In genomic region chr11:87704289-87704688, GRCm38 (mm10) we compare ENCODE assay signal across 19 mouse cellular contexts. TPM values are rescaled to one million over a fixed set of nuclear protein-coding genes. Genes with fewer than 3 reads are reported as not detected.
DNase-seq lines count a peak whose midpoint lies in the region; ATAC-seq lines count a peak whose summit lies in the region.
"Had no signal": no experiment of that assay in that cellular context is flagged by ENCODE, and none has a peak within 500 bp of the region (broad histone marks: within the 10 kb centered on the region; RNA-seq: fewer than 3 reads in every experiment).

No protein-coding gene starts in this region.

- no peak overlapping the region for H3K4me3 ChIP-seq in hindbrain, embryonic 10.5 days
- no peak overlapping the region for H3K4me3 ChIP-seq in hindbrain, embryonic 13.5 days
- H3K4me3 ChIP-seq in liver, embryonic 11.5 days (ENCODE audit: low read depth, low read length) = no peak overlapping the region
- no peak overlapping the region for H3K4me3 ChIP-seq in stomach, embryonic 16.5 days (replicated peaks; ENCODE audit: low read length)
- H3K4me3 ChIP-seq in forebrain, embryonic 15.5 days = no peak overlapping the region
- H3K4me3 ChIP-seq: embryonic facial prominence, embryonic 13.5 days; neural tube, embryonic 13.5 days had no signal

- H3K27me3 ChIP-seq in hindbrain, embryonic 10.5 days (ENCODE audit: insufficient read depth, poor library complexity, severe bottlenecking) = peaks cover 12% of the 10 kb centered on the region
- H3K27me3 ChIP-seq in hindbrain, embryonic 13.5 days = peaks cover 9% of the 10 kb centered on the region
- no peaks in the 10 kb centered on the region for H3K27me3 ChIP-seq in liver, embryonic 11.5 days (replicated peaks; ENCODE audit: control insufficient read depth, insufficient read depth, low read length)
- no peaks in the 10 kb centered on the region for H3K27me3 ChIP-seq in stomach, embryonic 16.5 days (ENCODE audit: control insufficient read depth, insufficient read depth, low read length)
- no peaks in the 10 kb centered on the region for H3K27me3 ChIP-seq in forebrain, embryonic 15.5 days
- H3K27me3 ChIP-seq: embryonic facial prominence, embryonic 13.5 days had no signal

- DNase-seq in hindbrain, embryonic 10.5 days (ENCODE audit: low spot score) = no peak
- DNase-seq in kidney, adult 9 months = peak; percentile 75
- DNase-seq in liver, embryonic 11.5 days (ENCODE audit: low spot score) = no peak
- DNase-seq in spleen, postnatal 36 days (ENCODE audit: low spot score in 2 of 2) = no peak
- no peak for DNase-seq in layer of hippocampus, postnatal 25 days (ENCODE audit: extremely low spot score in 1 of 2, low spot score in 1 of 2)
- DNase-seq: adrenal gland, adult 8-10 months; cerebellum, adult 11 months; heart, postnatal 14 days; lung, adult 2 months; lung, postnatal 36 days; right cerebral cortex, postnatal 25 days had no signal

- peaks cover 30% of the 10 kb centered on the region for H3K4me1 ChIP-seq in hindbrain, embryonic 10.5 days (replicated peaks)
- H3K4me1 ChIP-seq in hindbrain, embryonic 13.5 days (replicated peaks) = no peaks in the 10 kb centered on the region; the same call in 1 of the 2 replicates
- peaks cover 66% of the 10 kb centered on the region for H3K4me1 ChIP-seq in liver, embryonic 11.5 days (replicated peaks; ENCODE audit: control insufficient read depth, insufficient read depth, low read length)
- peaks cover 11% of the 10 kb centered on the region for H3K4me1 ChIP-seq in stomach, embryonic 16.5 days (ENCODE audit: control insufficient read depth, insufficient read depth, low read length)
- H3K4me1 ChIP-seq in forebrain, embryonic 15.5 days = no peaks in the 10 kb centered on the region
- H3K4me1 ChIP-seq: neural tube, embryonic 13.5 days had no signal

- 87% methylated on average over 9 of the region's 9 CpGs for WGBS in hindbrain, embryonic 10.5 days
- 84% methylated on average over 9 of the region's 9 CpGs for WGBS in hindbrain, embryonic 13.5 days
- WGBS in liver, embryonic 11.5 days = 67% methylated on average over 9 of the region's 9 CpGs
- WGBS in stomach, embryonic 16.5 days = 60% methylated on average over 9 of the region's 9 CpGs
- WGBS in forebrain, embryonic 15.5 days = 89% methylated on average over 9 of the region's 9 CpGs

- no peak overlapping the region for H3K9ac ChIP-seq in hindbrain, embryonic 13.5 days
- peak overlapping the region; percentile 35 for H3K9ac ChIP-seq in liver, embryonic 11.5 days (ENCODE audit: low read depth, low read length)
- H3K9ac ChIP-seq in stomach, embryonic 16.5 days (ENCODE audit: low read length) = 0 out of 2 replicates have a peak overlapping the region, but pooled peaks have one; percentile 16
- H3K9ac ChIP-seq in forebrain, embryonic 15.5 days (replicated peaks) = no peak overlapping the region
- H3K9ac ChIP-seq: embryonic facial prominence, embryonic 13.5 days; neural tube, embryonic 13.5 days had no signal

- no peaks in the 10 kb centered on the region for H3K9me3 ChIP-seq in hindbrain, embryonic 10.5 days
- H3K9me3 ChIP-seq in hindbrain, embryonic 13.5 days = no peaks in the 10 kb centered on the region
- H3K9me3 ChIP-seq in liver, embryonic 11.5 days (ENCODE audit: control insufficient read depth, low read length) = no peaks in the 10 kb centered on the region
- no peaks in the 10 kb centered on the region for H3K9me3 ChIP-seq in stomach, embryonic 16.5 days (replicated peaks; ENCODE audit: control insufficient read depth, low read length)
- H3K9me3 ChIP-seq in forebrain, embryonic 15.5 days = no peaks in the 10 kb centered on the region
- H3K9me3 ChIP-seq: embryonic facial prominence, embryonic 13.5 days; neural tube, embryonic 13.5 days had no signal

- no peak for ATAC-seq in hindbrain, embryonic 13.5 days (ENCODE audit: low FRiP score)
- ATAC-seq in liver, embryonic 11.5 days (replicated peaks; ENCODE audit: low FRiP score) = no peak
- no peak; the same call in 1 of the 2 replicates for ATAC-seq in stomach, embryonic 16.5 days (ENCODE audit: insufficient read depth, low FRiP score)
- ATAC-seq in forebrain, embryonic 15.5 days (replicated peaks) = no peak
- ATAC-seq: hindbrain, embryonic 16.5 days had no signal

- peak overlapping the region; percentile 50; the same call in 1 of the 2 replicates for H3K27ac ChIP-seq in hindbrain, embryonic 10.5 days
- no peak overlapping the region for H3K27ac ChIP-seq in hindbrain, embryonic 13.5 days
- peak overlapping the region; percentile 74 for H3K27ac ChIP-seq in liver, embryonic 11.5 days (ENCODE audit: low read depth, low read length)
- peak overlapping the region; percentile 7 for H3K27ac ChIP-seq in stomach, embryonic 16.5 days (ENCODE audit: low read length)
- no peak overlapping the region for H3K27ac ChIP-seq in forebrain, embryonic 15.5 days (replicated peaks)
- H3K27ac ChIP-seq: embryonic facial prominence, embryonic 13.5 days; neural tube, embryonic 13.5 days had no signal

- H3K36me3 ChIP-seq in hindbrain, embryonic 10.5 days = no peaks in the 10 kb centered on the region
- H3K36me3 ChIP-seq in hindbrain, embryonic 13.5 days = no peaks in the 10 kb centered on the region
- H3K36me3 ChIP-seq in liver, embryonic 11.5 days (ENCODE audit: control insufficient read depth, insufficient read depth, low read length) = no peaks in the 10 kb centered on the region
- H3K36me3 ChIP-seq in stomach, embryonic 16.5 days (ENCODE audit: control insufficient read depth, insufficient read depth, low read length) = no peaks in the 10 kb centered on the region
- no peaks in the 10 kb centered on the region for H3K36me3 ChIP-seq in forebrain, embryonic 15.5 days
- H3K36me3 ChIP-seq: embryonic facial prominence, embryonic 13.5 days; neural tube, embryonic 13.5 days had no signal

- H3K4me2 ChIP-seq in hindbrain, embryonic 13.5 days = no peak overlapping the region
- peak overlapping the region; percentile 50 for H3K4me2 ChIP-seq in liver, embryonic 11.5 days
- peak overlapping the region; percentile 6; the same call in 1 of the 2 replicates for H3K4me2 ChIP-seq in stomach, embryonic 16.5 days (ENCODE audit: low read depth, low read length)
- H3K4me2 ChIP-seq in forebrain, embryonic 15.5 days (replicated peaks) = no peak overlapping the region
- H3K4me2 ChIP-seq: embryonic facial prominence, embryonic 13.5 days; midbrain, embryonic 11.5 days; neural tube, embryonic 13.5 days had no signal

RNA-seq across cellular contexts. Expression of gene Supt4a, which starts 33.1 kb away (rescaled TPM):
- polyA plus RNA-seq in hindbrain, embryonic 10.5 days (2016; fragmentation: Nextera tagmentation; extraction: Ambion mirVana) = 178 and 184 TPM in 2 replicates
- polyA plus RNA-seq in hindbrain, embryonic 13.5 days (2015; fragmentation: Nextera tagmentation; extraction: Ambion mirVana) = 143 and 150 TPM in 2 replicates
- 233 and 240 TPM in 2 replicates for polyA plus RNA-seq in liver, embryonic 11.5 days (2014; fragmentation: Nextera tagmentation; extraction: Ambion mirVana)
- polyA plus RNA-seq in stomach, embryonic 16.5 days (2015; fragmentation: Nextera tagmentation; extraction: Ambion mirVana) = 116 and 119 TPM in 2 replicates
- 10 to 100 TPM; 65.7 to 81.0 TPM for total RNA-seq in layer of hippocampus, postnatal 25 days (2021)
- polyA plus RNA-seq in forebrain, embryonic 15.5 days (2015; fragmentation: Nextera tagmentation; extraction: Ambion mirVana) = 160 and 164 TPM in 2 replicates

RNA-seq across cellular contexts. Expression of gene Rnf43, which starts 41.8 kb away (rescaled TPM):
- 0.90 and 1.2 TPM in 2 replicates for polyA plus RNA-seq in hindbrain, embryonic 10.5 days (2016; fragmentation: Nextera tagmentation; extraction: Ambion mirVana)
- 0.71 and 0.75 TPM in 2 replicates for polyA plus RNA-seq in hindbrain, embryonic 13.5 days (2015; fragmentation: Nextera tagmentation; extraction: Ambion mirVana)
- polyA plus RNA-seq in liver, embryonic 11.5 days (2014; fragmentation: Nextera tagmentation; extraction: Ambion mirVana) = 8.2 and 10.0 TPM in 2 replicates
- polyA plus RNA-seq in stomach, embryonic 16.5 days (2015; fragmentation: Nextera tagmentation; extraction: Ambion mirVana) = 14.7 and 16.9 TPM in 2 replicates
- 1 to 10 TPM; 1.6 to 2.8 TPM for total RNA-seq in layer of hippocampus, postnatal 25 days (2021)
- polyA plus RNA-seq in forebrain, embryonic 15.5 days (2015; fragmentation: Nextera tagmentation; extraction: Ambion mirVana) = 0.66 and 0.92 TPM in 2 replicates

RNA-seq across cellular contexts. Expression of gene Tspoap1, which starts 56.1 kb away (rescaled TPM):
- polyA plus RNA-seq in hindbrain, embryonic 10.5 days (2016; fragmentation: Nextera tagmentation; extraction: Ambion mirVana) = 7.8 and 10.5 TPM in 2 replicates
- polyA plus RNA-seq in hindbrain, embryonic 13.5 days (2015; fragmentation: Nextera tagmentation; extraction: Ambion mirVana) = 40.7 and 40.8 TPM in 2 replicates
- 7.7 and 9.3 TPM in 2 replicates for polyA plus RNA-seq in liver, embryonic 11.5 days (2014; fragmentation: Nextera tagmentation; extraction: Ambion mirVana)
- polyA plus RNA-seq in stomach, embryonic 16.5 days (2015; fragmentation: Nextera tagmentation; extraction: Ambion mirVana) = 1.5 and 1.7 TPM in 2 replicates
- 100 to 1,000 TPM; 128 to 163 TPM for total RNA-seq in layer of hippocampus, postnatal 25 days (2021)
- 30.3 and 31.8 TPM in 2 replicates for polyA plus RNA-seq in forebrain, embryonic 15.5 days (2015; fragmentation: Nextera tagmentation; extraction: Ambion mirVana)
- total RNA-seq: gastrocnemius, adult 8-10 months had no signal

Comparison
In these comparisons a context has a peak if more than half of its experiments do, and no peak if none do; other contexts are left out.
1. H3K27ac ChIP-seq: peak in hindbrain, embryonic 10.5 days (single experiment), liver, embryonic 11.5 days (single experiment) and stomach, embryonic 16.5 days (single experiment); none in hindbrain, embryonic 13.5 days (single experiment) and forebrain, embryonic 15.5 days (single experiment).
2. H3K4me2 ChIP-seq: peak in liver, embryonic 11.5 days (single experiment) and stomach, embryonic 16.5 days (single experiment); none in hindbrain, embryonic 13.5 days (single experiment) and forebrain, embryonic 15.5 days (single experiment).
3. H3K9ac ChIP-seq: peak in liver, embryonic 11.5 days (single experiment) and stomach, embryonic 16.5 days (single experiment); none in hindbrain, embryonic 13.5 days (single experiment) and forebrain, embryonic 15.5 days (single experiment).